Mouse (Mus musculus): Measurements from ENCODE around the gene Prr5l.

The Prr5l gene

GRCm38 (mm10) chr2:101882998-101883397, at the start of gene Prr5l:
Gene Prr5l, minus strand, starts transcription at chr2:101883027.
- DNase-seq (ENCODE audit: extremely low spot score, low spot score), result no peak

GRCm38 (mm10) chr2:101932169-101932936, 49.5 kb upstream of the Prr5l start:
- DNase-seq (ENCODE audit: extremely low spot score, low spot score), result no peak

GRCm38 (mm10) chr2:101925591-101926188, 42.9 kb upstream of the Prr5l start:
- DNase-seq (ENCODE audit: extremely low spot score, low spot score), result no peak

- DNase-seq (ENCODE audit: extremely low spot score, low spot score), result no peak
Observed at GRCm38 (mm10) chr2:101925183-101925582, 42.4 kb upstream of the Prr5l start.

- no peak for DNase-seq (ENCODE audit: extremely low spot score, low spot score)
Observed at GRCm38 (mm10) chr2:101923181-101923580, 40.4 kb upstream of the Prr5l start.

GRCm38 (mm10) chr2:101922302-101922701, 39.5 kb upstream of the Prr5l start:
- no peak for DNase-seq (ENCODE audit: extremely low spot score, low spot score)

GRCm38 (mm10) chr2:101920136-101920554, 37.3 kb upstream of the Prr5l start:
- DNase-seq (ENCODE audit: extremely low spot score, low spot score), result no peak

- no peak for DNase-seq (ENCODE audit: extremely low spot score, low spot score)
Observed at GRCm38 (mm10) chr2:101918518-101918917, 35.7 kb upstream of the Prr5l start.

- DNase-seq (ENCODE audit: extremely low spot score, low spot score), result no peak
Observed at GRCm38 (mm10) chr2:101909326-101910080, 26.7 kb upstream of the Prr5l start.

- no peak for DNase-seq (ENCODE audit: extremely low spot score, low spot score)
Observed at GRCm38 (mm10) chr2:101908773-101909172, 25.9 kb upstream of the Prr5l start.

GRCm38 (mm10) chr2:101907386-101908022, 24.7 kb upstream of the Prr5l start:
- no peak for DNase-seq (ENCODE audit: extremely low spot score, low spot score)

- DNase-seq (ENCODE audit: extremely low spot score, low spot score), result no peak
Observed at GRCm38 (mm10) chr2:101906379-101906690, 23.5 kb upstream of the Prr5l start.

GRCm38 (mm10) chr2:101905534-101906378, 22.9 kb upstream of the Prr5l start:
- peak; percentile 87 for DNase-seq (ENCODE audit: extremely low spot score, low spot score)

- DNase-seq (ENCODE audit: extremely low spot score, low spot score), result no peak
Observed at GRCm38 (mm10) chr2:101902196-101902595, 19.4 kb upstream of the Prr5l start.

GRCm38 (mm10) chr2:101896425-101897204, 13.8 kb upstream of the Prr5l start:
- no peak for DNase-seq (ENCODE audit: extremely low spot score, low spot score)

- DNase-seq (ENCODE audit: extremely low spot score, low spot score), result no peak
Observed at GRCm38 (mm10) chr2:101894126-101894525, 11.3 kb upstream of the Prr5l start.

- no peak for DNase-seq (ENCODE audit: extremely low spot score, low spot score)
Observed at GRCm38 (mm10) chr2:101891143-101891542, 8.3 kb upstream of the Prr5l start.

- DNase-seq (ENCODE audit: extremely low spot score, low spot score), result no peak
Observed at GRCm38 (mm10) chr2:101888886-101889285, 6.1 kb upstream of the Prr5l start.

- peak; percentile 92 for DNase-seq (ENCODE audit: extremely low spot score, low spot score)
Observed at GRCm38 (mm10) chr2:101885768-101886438, 3.1 kb upstream of the Prr5l start, which contains the start of gene Commd9. Gene Commd9, plus strand, starts transcription at chr2:101886247.

GRCm38 (mm10) chr2:101884286-101884685, 1.5 kb upstream of the Prr5l start:
- no peak for DNase-seq (ENCODE audit: extremely low spot score, low spot score)

Data from neural tube, embryonic 10.5 days (tissue).